Mouse (Mus musculus): ENCODE data around the gene 1600002K03Rik. TPM values are rescaled to one million over a fixed set of nuclear protein-coding genes. Genes with fewer than 3 reads are reported as not detected.

Gene 1600002K03Rik
- polyA plus RNA-seq, 1 experiment from 2014 or later, result 7.7 TPM

GRCm38 (mm10) chr10:80145896-80146295 lies 26.8 kb upstream of the 1600002K03Rik start:
- no peak overlapping the region for H3K27ac ChIP-seq
- H3K4me2 ChIP-seq (replicated peaks), result 0 out of 2 replicates have a peak overlapping the region, but pooled peaks have one; percentile 10

GRCm38 (mm10) chr10:80146568-80147011 lies 26.2 kb upstream of the 1600002K03Rik start:
- DNase-seq (ENCODE audit: low spot score) (no peak), ATAC-seq (ENCODE audit: low FRiP score) (no peak)
- Histone ChIP-seq H3K9me3 (ENCODE audit: control insufficient read depth, low read length) (no peaks in the 10 kb centered on the region), H3K36me3 (replicated peaks; ENCODE audit: control insufficient read depth, insufficient read depth) (peaks cover 40% of the 10 kb centered on the region), H3K9ac (no peak overlapping the region), H3K4me1 (replicated peaks; ENCODE audit: control insufficient read depth, insufficient read depth, low read length) (peaks cover 8% of the 10 kb centered on the region), H3K27ac (no peak overlapping the region), H3K4me2 (replicated peaks) (no peak overlapping the region), H3K4me3 (replicated peaks; ENCODE audit: low read length) (no peak overlapping the region), H3K27me3 (ENCODE audit: control insufficient read depth, insufficient read depth, low read length) (no peaks in the 10 kb centered on the region)
- 79% methylated on average over 4 of the region's 4 CpGs for WGBS

More at GRCm38 (mm10) chr10:80145896-80146295, 26.8 kb upstream of the 1600002K03Rik start:
- Histone ChIP-seq H3K4me1 (replicated peaks; ENCODE audit: control insufficient read depth, insufficient read depth, low read length) (peaks cover 8% of the 10 kb centered on the region), H3K4me3 (replicated peaks; ENCODE audit: low read length) (no peak overlapping the region), H3K36me3 (replicated peaks; ENCODE audit: control insufficient read depth, insufficient read depth) (peaks cover 36% of the 10 kb centered on the region), H3K27me3 (ENCODE audit: control insufficient read depth, insufficient read depth, low read length) (no peaks in the 10 kb centered on the region), H3K9me3 (ENCODE audit: control insufficient read depth, low read length) (no peaks in the 10 kb centered on the region), H3K9ac (no peak overlapping the region)
- WGBS, result 89% methylated on average over 6 of the region's 6 CpGs
- no peak for DNase-seq (ENCODE audit: low spot score)
- ATAC-seq (ENCODE audit: low FRiP score), result no peak

- Histone ChIP-seq H3K36me3 (replicated peaks; ENCODE audit: control insufficient read depth, insufficient read depth) (peaks cover 46% of the 10 kb centered on the region), H3K9ac (peak overlapping the region; percentile 100), H3K9me3 (ENCODE audit: control insufficient read depth, low read length) (no peaks in the 10 kb centered on the region), H3K27me3 (ENCODE audit: control insufficient read depth, insufficient read depth, low read length) (no peaks in the 10 kb centered on the region), H3K27ac (peak overlapping the region; percentile 99), H3K4me2 (replicated peaks) (peak overlapping the region; percentile 100), H3K4me3 (replicated peaks; ENCODE audit: low read length) (peak overlapping the region; percentile 100; the same call in 1 of the 2 replicates), H3K4me1 (replicated peaks; ENCODE audit: control insufficient read depth, insufficient read depth, low read length) (peaks cover 14% of the 10 kb centered on the region)
- WGBS, result 74% methylated on average over 5 of the region's 5 CpGs
- ATAC-seq (ENCODE audit: low FRiP score) (no peak), DNase-seq (ENCODE audit: low spot score) (no peak)
These were observed 25.5 kb upstream of the 1600002K03Rik start for GRCm38 (mm10) chr10:80147146-80147718.

- Histone ChIP-seq H3K4me2 (replicated peaks) (peak within 1 kb of the TSS; percentile 100), H3K36me3 (replicated peaks; ENCODE audit: control insufficient read depth, insufficient read depth) (peaks cover 54% of the 10 kb centered on the region), H3K27me3 (ENCODE audit: control insufficient read depth, insufficient read depth, low read length) (no peaks in the 10 kb centered on the region), H3K9me3 (ENCODE audit: control insufficient read depth, low read length) (no peaks in the 10 kb centered on the region), H3K27ac (peak within 1 kb of the TSS; percentile 99), H3K4me3 (replicated peaks; ENCODE audit: low read length) (peak within 1 kb of the TSS; percentile 100), H3K4me1 (replicated peaks; ENCODE audit: control insufficient read depth, insufficient read depth, low read length) (peaks cover 17% of the 10 kb centered on the region), H3K9ac (peak within 1 kb of the TSS; percentile 100)
- DNase-seq (ENCODE audit: low spot score), result peak; percentile 67
- ATAC-seq (ENCODE audit: low FRiP score), result peak; percentile 18; the same call in 1 of the 2 replicates
- 2% methylated on average over 38 of the region's 42 CpGs for WGBS
These were observed 24.8 kb upstream of the 1600002K03Rik start, which contains the start of gene Midn for GRCm38 (mm10) chr10:80147719-80148601. Gene Midn, plus strand, starts transcription at chr10:80148272.

GRCm38 (mm10) chr10:80148610-80149290 lies 24.0 kb upstream of the 1600002K03Rik start:
- H3K9ac ChIP-seq, result peak overlapping the region; percentile 100
- H3K4me3 ChIP-seq (replicated peaks; ENCODE audit: low read length), result peak overlapping the region; percentile 100
- DNase-seq (ENCODE audit: low spot score) (peak; percentile 92), ATAC-seq (ENCODE audit: low FRiP score) (peak; percentile 37)
- peak overlapping the region; percentile 99 for H3K27ac ChIP-seq
- no peaks in the 10 kb centered on the region for H3K9me3 ChIP-seq (ENCODE audit: control insufficient read depth, low read length)
- H3K27me3 ChIP-seq (ENCODE audit: control insufficient read depth, insufficient read depth, low read length), result no peaks in the 10 kb centered on the region
- H3K4me2 ChIP-seq (replicated peaks), result peak overlapping the region; percentile 100
- H3K36me3 ChIP-seq (replicated peaks; ENCODE audit: control insufficient read depth, insufficient read depth), result peaks cover 57% of the 10 kb centered on the region
- under 1% methylated on average over 56 of the region's 57 CpGs for WGBS
- peaks cover 21% of the 10 kb centered on the region for H3K4me1 ChIP-seq (replicated peaks; ENCODE audit: control insufficient read depth, insufficient read depth, low read length)

- H3K4me1 ChIP-seq (replicated peaks; ENCODE audit: control insufficient read depth, insufficient read depth, low read length), result peaks cover 22% of the 10 kb centered on the region
- DNase-seq (ENCODE audit: low spot score) (peak; percentile 97), ATAC-seq (ENCODE audit: low FRiP score) (peak; percentile 89)
- H3K4me2 ChIP-seq (replicated peaks), result peak overlapping the region; percentile 100
- under 1% methylated on average over 88 of the region's 88 CpGs for WGBS
- H3K9ac ChIP-seq, result peak overlapping the region; percentile 100
- H3K9me3 ChIP-seq (ENCODE audit: control insufficient read depth, low read length), result no peaks in the 10 kb centered on the region
- peak overlapping the region; percentile 99 for H3K27ac ChIP-seq
- H3K27me3 ChIP-seq (ENCODE audit: control insufficient read depth, insufficient read depth, low read length), result no peaks in the 10 kb centered on the region
- peaks cover 57% of the 10 kb centered on the region for H3K36me3 ChIP-seq (replicated peaks; ENCODE audit: control insufficient read depth, insufficient read depth)
- H3K4me3 ChIP-seq (replicated peaks; ENCODE audit: low read length), result peak overlapping the region; percentile 100
These were observed 23.2 kb upstream of the 1600002K03Rik start for GRCm38 (mm10) chr10:80149291-80150225.

GRCm38 (mm10) chr10:80150226-80151210 lies 22.2 kb upstream of the 1600002K03Rik start:
- Histone ChIP-seq H3K9ac (peak overlapping the region; percentile 100), H3K4me1 (replicated peaks; ENCODE audit: control insufficient read depth, insufficient read depth, low read length) (peaks cover 22% of the 10 kb centered on the region)

More at GRCm38 (mm10) chr10:80150226-80151210, 22.2 kb upstream of the 1600002K03Rik start:
- H3K36me3 ChIP-seq (replicated peaks; ENCODE audit: control insufficient read depth, insufficient read depth), result peaks cover 57% of the 10 kb centered on the region
- DNase-seq (ENCODE audit: low spot score) (peak; percentile 74), ATAC-seq (ENCODE audit: low FRiP score) (no peak)
- H3K27me3 ChIP-seq (ENCODE audit: control insufficient read depth, insufficient read depth, low read length), result no peaks in the 10 kb centered on the region
- no peaks in the 10 kb centered on the region for H3K9me3 ChIP-seq (ENCODE audit: control insufficient read depth, low read length)
- peak overlapping the region; percentile 100 for H3K4me3 ChIP-seq (replicated peaks; ENCODE audit: low read length)
- H3K4me2 ChIP-seq (replicated peaks), result peak overlapping the region; percentile 100
- peak overlapping the region; percentile 99 for H3K27ac ChIP-seq
- under 1% methylated on average over 54 of the region's 71 CpGs for WGBS
